Mouse (Mus musculus): ENCODE data around the gene Rnf2.
A peak's percentile ranks its signal among the peaks of the same experiment; 100 is the strongest.

Gene Rnf2

GRCm38 (mm10) chr1:151500531-151501361 lies at the start of gene Rnf2:
Gene Rnf2, minus strand, starts transcription at chr1:151500955.
- DNase-seq (ENCODE audit: low spot score) = peak; percentile 89

- no peak for DNase-seq (ENCODE audit: low spot score)
Measured at GRCm38 (mm10) chr1:151549794-151550193, 49.0 kb upstream of the Rnf2 start.

- DNase-seq (ENCODE audit: low spot score) = no peak
Measured at GRCm38 (mm10) chr1:151548896-151549610, 48.3 kb upstream of the Rnf2 start.

DNA sequence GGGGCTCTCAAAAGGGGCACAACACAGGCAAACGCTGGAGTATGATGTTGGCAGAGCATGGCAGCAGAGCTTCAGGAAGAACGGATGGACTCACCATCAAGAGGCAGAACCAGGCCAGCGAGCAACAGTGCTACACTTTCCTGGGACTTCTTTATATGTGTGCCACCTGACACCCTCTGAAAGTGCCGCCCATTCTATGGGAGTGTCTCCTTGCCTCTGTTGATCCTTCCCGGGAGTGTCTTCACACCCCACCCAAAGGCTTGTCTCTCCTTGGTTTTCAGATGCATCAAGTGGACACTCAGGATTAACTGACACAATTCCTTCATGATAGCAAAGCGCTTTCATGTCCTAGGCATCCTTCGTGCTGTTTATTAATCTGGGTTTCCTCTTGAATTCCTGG lies 44.8 kb upstream of the Rnf2 start:
- DNase-seq (ENCODE audit: low spot score) = no peak

GRCm38 (mm10) chr1:151544581-151544980 lies 43.8 kb upstream of the Rnf2 start:
- DNase-seq (ENCODE audit: low spot score) = no peak

DNA sequence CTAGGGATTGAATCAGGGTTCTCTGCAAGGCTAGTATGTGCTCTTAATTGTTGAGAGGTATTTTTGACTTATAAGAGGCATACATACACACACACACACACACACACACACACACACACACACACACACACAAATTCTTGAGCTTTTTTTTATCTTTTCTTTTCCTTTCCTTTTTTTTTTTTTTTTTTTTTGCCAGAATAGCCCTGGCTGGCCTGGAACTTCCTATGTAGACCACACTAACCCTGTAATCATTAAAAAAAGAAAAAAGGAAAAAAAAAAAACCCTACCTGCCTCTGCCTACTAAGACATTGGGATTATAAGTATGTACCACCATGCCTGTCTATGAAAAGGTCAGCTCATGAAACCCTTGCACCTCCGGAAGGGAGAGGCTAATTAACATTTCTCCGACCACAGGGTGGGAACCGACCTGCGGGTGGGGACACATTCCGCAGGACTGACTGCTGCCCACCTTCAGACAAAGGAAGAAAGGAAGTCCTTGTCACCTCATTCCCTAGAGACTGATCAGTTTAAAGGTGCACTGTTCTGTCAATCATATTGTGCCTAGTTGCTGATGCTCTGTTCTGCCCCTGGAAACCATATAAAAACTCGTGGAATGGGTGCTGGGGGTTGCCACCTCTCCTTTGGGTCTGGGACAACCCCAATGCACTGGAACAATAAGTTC lies 43.2 kb upstream of the Rnf2 start:
- no peak for DNase-seq (ENCODE audit: low spot score)

GRCm38 (mm10) chr1:151526701-151527100 lies 25.9 kb upstream of the Rnf2 start:
- DNase-seq (ENCODE audit: low spot score) = no peak

- DNase-seq (ENCODE audit: low spot score) = no peak
Measured at GRCm38 (mm10) chr1:151517571-151518250, 17.0 kb upstream of the Rnf2 start.

GRCm38 (mm10) chr1:151516871-151517270 lies 16.1 kb upstream of the Rnf2 start:
- DNase-seq (ENCODE audit: low spot score) = no peak

GRCm38 (mm10) chr1:151515733-151516132 lies 15.0 kb upstream of the Rnf2 start:
- DNase-seq (ENCODE audit: low spot score) = no peak

GRCm38 (mm10) chr1:151514119-151514518 lies 13.4 kb upstream of the Rnf2 start:
- DNase-seq (ENCODE audit: low spot score) = no peak

GRCm38 (mm10) chr1:151510811-151511210 lies 10.1 kb upstream of the Rnf2 start:
- DNase-seq (ENCODE audit: low spot score) = peak; percentile 54

GRCm38 (mm10) chr1:151499815-151500501 lies 797 bp downstream of the Rnf2 start:
- peak; percentile 60 for DNase-seq (ENCODE audit: low spot score)

GRCm38 (mm10) chr1:151498381-151498780 lies 2.4 kb downstream of the Rnf2 start:
- no peak for DNase-seq (ENCODE audit: low spot score)

GRCm38 (mm10) chr1:151497942-151498341 lies 2.8 kb downstream of the Rnf2 start:
- no peak for DNase-seq (ENCODE audit: low spot score)

DNA sequence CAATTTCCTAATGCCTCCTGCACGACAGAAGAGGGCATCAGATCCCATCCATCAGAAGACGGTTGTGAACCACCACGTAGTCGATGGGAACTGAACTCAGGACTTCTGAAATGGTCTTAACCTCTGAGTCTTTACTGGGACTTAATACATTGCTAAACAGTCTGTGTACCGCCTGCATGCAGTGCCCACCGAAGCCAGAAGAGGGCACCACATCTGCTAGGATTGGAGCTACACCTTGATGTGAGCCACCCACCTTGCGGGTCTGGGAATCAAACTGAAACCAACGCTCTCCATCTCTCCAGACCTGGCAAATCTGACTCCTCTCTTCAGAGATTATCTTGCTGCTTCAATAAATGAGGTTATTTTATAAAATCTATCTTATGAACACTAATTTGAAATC lies 3.7 kb downstream of the Rnf2 start:
- DNase-seq (ENCODE audit: low spot score) = no peak

GRCm38 (mm10) chr1:151495635-151496285 lies 5.0 kb downstream of the Rnf2 start:
- DNase-seq (ENCODE audit: low spot score) = no peak

DNA sequence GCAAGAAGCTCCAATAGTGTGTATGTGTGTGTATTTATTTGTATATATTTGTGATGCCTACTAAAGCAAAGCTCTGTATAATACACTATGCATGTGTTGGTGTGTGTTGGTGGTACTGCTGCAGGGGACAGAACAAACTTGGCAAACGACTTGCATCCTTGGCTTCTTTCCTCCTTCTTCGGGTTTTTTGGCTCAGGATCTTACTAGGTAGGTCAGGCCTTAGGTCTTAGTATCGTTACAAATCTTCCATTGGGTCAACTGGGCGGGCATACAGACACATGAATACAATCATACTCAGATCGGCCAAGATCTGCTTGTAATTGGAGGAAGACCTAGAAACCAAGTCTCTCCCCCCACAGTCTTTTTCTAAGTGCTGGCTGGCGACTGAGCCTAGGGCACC lies 6.0 kb downstream of the Rnf2 start:
- no peak for DNase-seq (ENCODE audit: low spot score)

GRCm38 (mm10) chr1:151493826-151494225 lies 6.9 kb downstream of the Rnf2 start:
- DNase-seq (ENCODE audit: low spot score) = no peak

GRCm38 (mm10) chr1:151492419-151492818 lies 8.3 kb downstream of the Rnf2 start:
- DNase-seq (ENCODE audit: low spot score) = no peak

DNA sequence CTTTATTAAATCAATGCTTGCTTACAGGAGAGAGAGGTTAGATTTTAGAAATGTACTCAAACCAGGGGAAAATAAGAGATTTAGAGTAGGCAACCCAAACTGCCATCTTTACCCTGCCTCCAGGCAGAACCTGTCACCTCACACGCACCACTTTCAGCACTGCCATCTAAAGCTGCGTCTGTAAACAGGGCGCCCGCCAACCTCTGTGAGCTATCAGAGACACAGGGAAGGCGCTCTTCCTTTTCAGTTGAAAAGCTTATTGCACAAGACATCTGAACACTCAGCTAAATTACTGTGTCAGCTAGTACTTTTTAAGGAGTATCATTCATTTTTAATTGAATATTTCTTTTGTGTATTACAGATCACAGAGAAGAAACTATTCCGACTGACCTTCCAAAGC lies 10.9 kb downstream of the Rnf2 start:
- DNase-seq (ENCODE audit: low spot score) = no peak
